Mouse (Mus musculus) erythroid progenitor cell, adult 5-6 weeks (primary cell): Measurements from ENCODE around the gene Tril. TPM values are rescaled to one million over a fixed set of nuclear protein-coding genes. Genes with fewer than 3 reads are reported as not detected.

Experiments used
- ATAC-seq: replicated peaks from 2 replicates; pipeline ENCODE4 v1.8.0; 2016; ENCODE audit warnings: moderate number of reproducible peaks, mild to moderate bottlenecking, moderate TSS enrichment, inconsistent platforms; ENCODE audit not compliant: poor library complexity, low FRiP score, severe bottlenecking
- total RNA-seq, 2 experiments: library from RNA; stranded (forward) in 1 of 2; stranded (reverse) in 1 of 2; fragments of 150-400 nt in 1 of 2; fragments of 186-747, 209-891 nt in 1 of 2; gene quantifications; 2 replicates each; pipeline versions ENCODE4 v1.2.3 to v1.2.4; 2015 to 2017; ENCODE audit warnings: low replicate concordance in 2 of 2

Gene Tril
- total RNA-seq (2015; ENCODE audit: low replicate concordance) (not detected in 2 replicates), total RNA-seq (2017; ENCODE audit: low replicate concordance) (not detected in 2 replicates)

DNA sequence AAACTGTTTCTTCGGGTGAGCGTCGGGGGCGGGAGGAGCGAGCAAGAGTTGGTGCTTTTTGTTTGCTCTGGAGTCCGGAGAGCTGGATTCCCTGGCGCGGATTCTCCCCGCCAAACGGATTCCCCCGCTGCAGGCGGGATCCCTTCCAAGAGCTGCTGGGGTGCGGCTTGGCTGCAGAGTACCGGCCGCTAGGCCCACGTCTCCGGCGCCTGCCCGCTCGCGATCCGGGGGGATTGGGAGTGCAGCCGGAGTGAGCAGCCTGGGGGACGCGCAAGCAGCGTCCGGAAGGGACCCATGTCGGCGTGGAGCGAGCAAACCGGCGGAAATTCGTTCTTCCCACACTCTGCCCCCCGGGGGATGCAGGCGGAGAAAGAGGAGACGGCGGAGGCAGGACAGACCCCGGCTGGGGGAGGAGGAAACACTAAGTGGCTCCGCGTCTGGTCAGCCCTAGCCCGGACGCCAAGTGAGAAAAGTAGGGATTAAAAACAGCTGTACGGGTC is at the start of gene Tril:
Gene Tril, minus strand, starts transcription at position 345 of the 500 bp plus-strand sequence.
- ATAC-seq = no peak

DNA sequence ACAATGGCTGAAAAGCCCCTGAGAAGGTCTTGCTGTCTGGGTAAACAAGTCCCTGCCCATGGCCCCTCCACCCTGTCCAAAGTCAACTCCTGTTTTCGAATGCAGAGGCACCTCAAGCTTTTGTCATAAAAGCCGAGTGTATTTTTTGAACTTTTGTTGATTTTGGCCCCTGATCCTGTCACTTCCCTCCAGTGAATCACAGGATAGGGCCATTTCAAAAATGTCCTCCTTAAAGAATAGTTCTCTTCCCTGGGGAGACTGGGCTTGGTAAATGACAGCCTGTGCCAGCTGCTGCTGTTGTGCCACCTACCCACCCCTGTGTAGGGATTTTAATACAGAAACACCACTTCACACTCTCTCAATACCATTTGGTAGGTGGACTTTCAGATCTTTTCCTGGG is 42.4 kb upstream of the Tril start:
- no peak for ATAC-seq

- no peak for ATAC-seq
Observed at GRCm38 (mm10) chr6:53859106-53859505, 38.5 kb upstream of the Tril start.

- no peak for ATAC-seq
Observed at GRCm38 (mm10) chr6:53857822-53858221, 37.2 kb upstream of the Tril start.

DNA sequence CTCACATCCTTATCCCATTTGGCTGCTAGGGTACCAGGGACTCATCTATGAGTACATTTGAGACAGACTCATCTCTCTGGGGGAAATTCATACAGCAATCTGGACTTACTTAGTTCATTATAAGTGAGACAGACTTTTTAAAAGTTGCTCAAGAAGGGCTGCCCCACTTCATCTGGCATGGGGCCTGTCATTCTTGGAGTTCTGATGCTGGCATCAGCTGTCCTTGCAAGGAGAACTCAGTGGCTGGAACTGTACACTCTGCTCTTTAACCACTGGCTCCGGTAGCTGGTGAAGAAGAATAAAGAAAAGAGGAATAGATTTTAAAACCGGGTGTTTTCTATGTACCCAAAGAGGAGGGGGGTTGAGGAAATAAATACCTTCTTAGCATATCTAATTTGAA is 36.1 kb upstream of the Tril start:
- no peak for ATAC-seq

DNA sequence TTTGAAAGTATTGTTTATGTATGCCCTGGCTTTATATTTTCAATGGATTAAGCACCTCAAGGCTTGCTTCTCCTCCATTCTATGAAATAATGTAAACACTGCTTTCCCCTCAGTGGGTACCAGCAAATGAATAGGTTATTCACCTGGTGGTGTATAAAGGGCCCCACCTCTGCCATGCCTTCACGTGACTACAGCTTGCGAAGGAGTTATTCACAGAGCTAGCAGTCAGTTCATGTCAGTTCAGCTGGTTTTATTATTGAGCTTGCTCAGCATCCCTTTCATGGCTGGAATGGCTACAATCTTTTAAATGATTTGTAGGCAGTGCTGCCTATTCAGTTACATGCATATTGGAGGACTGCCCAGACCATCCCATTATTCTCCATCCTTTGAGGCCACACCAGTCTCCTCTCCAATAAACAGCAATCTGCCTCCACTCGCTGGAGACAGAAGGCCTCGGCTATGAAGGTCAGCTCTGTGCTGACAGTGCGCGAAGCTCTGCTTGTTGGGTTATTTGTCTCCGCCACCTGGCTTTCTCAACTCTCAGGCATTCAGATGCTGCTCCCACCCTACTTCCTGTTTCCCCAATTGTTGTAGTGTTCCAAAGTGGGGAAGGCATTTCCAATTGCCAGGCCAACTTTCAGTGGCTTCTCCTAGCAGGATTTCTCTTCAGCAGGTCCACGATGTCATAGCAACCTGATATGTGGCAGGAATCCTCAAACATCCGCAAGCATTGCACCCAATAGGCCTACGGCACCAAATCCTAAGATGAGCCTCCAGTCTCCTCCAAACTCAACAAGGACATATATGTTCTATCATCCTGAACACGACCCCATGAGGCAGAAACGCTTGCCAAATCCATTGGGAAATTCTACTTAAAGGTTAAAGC is 34.6 kb upstream of the Tril start:
- no peak for ATAC-seq

GRCm38 (mm10) chr6:53854226-53854625 is 33.6 kb upstream of the Tril start:
- ATAC-seq = no peak

DNA sequence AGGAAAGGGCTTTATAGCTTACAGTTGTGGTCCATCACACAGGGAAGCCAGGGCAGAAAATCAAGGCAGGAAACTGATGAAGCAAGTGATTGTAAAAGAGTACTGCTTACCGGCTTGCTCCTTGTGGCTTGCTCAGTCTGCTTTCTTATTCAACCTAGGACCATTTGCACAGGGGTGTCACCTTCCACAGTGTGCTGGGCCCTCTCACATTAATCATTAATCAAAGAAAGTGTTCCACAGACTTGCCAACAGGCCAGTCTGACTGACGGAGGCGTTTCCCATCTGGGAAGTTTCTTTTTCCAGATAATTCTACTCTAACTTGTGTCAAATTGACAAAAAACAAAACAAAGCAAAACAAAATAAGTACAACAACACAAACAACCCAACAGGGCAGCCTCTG is 32.9 kb upstream of the Tril start:
- no peak for ATAC-seq

- no peak for ATAC-seq
Observed at GRCm38 (mm10) chr6:53844626-53845025, 24.0 kb upstream of the Tril start.

DNA sequence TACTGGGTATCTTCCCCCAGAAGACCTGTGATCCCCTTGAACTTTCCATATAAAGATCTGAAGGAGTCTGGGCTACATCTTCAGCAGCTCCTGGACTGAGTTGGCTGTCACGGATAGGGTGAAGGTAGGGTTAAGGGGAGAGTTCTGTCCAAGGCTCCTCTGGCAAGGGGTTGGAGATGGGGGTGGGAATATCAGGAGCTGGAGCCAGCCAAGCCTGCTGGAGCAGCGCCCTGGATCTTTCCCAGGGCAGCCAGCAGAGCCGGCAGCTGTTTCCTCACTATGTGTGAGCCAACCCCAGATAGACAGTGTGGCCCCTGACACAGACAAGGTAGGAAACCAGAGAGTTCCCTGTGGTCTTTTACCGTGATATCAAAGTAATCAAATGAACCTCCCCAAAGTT is 4.6 kb upstream of the Tril start:
- ATAC-seq = no peak

DNA sequence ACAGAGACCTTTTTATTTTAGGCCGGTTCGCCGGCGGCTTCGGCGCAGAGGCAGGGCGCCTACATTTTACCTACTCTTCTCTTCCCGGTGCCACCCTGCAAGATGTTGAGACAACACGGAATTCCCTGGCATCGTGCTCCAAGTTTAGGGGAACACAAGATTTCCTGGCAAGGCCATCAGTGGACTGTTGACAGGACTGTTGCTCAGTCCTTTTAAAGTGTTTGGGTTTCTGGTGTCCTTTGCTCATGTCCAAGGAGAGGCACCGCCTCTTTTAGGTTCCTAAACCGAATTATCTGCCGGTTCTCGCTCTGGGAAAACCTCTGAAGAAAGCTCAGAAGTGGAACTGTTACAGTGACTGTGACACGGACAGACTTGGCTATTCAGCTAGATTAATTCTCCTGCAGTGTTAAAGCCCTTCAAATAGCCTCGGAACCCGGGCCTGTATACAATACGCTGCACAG is 441 bp upstream of the Tril start:
- no peak for ATAC-seq

DNA sequence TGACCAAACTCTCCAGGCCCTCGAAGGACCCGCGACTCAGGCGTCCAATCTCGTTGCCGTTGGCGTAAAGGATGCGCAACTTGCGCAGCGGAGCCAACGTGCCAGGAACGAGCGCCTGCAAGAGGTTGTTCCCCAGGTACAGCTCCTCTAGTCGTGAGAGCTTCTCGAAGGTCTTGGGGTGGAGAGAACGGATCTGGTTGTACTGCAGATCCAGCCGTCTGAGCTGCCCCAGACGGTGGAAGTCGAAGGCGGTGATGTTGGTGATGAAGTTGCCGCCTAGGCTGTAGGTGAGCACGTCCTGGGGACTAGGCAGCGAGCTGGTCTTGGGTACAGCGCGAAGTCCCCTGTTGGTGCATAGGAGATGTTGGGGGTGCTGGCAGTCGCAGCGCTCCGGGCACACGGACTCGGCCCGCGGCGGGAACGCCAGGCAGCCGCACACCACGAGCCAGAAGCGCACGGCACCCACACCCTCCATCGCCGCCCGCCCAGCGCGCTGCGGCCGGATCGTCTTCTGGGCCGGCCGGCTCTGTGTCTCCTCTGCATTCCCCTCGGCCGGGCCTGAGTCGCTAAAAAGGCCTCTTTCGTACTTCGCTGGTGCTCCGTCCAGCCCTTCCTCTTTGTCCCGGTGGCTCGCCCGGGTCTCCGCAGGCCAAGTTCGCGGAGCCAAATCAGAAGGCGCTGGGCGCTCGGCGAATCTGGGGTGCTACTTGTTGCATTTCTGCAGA is 707 bp downstream of the Tril start:
- no peak for ATAC-seq

GRCm38 (mm10) chr6:53818732-53819661 is 1.6 kb downstream of the Tril start:
- ATAC-seq = no peak

DNA sequence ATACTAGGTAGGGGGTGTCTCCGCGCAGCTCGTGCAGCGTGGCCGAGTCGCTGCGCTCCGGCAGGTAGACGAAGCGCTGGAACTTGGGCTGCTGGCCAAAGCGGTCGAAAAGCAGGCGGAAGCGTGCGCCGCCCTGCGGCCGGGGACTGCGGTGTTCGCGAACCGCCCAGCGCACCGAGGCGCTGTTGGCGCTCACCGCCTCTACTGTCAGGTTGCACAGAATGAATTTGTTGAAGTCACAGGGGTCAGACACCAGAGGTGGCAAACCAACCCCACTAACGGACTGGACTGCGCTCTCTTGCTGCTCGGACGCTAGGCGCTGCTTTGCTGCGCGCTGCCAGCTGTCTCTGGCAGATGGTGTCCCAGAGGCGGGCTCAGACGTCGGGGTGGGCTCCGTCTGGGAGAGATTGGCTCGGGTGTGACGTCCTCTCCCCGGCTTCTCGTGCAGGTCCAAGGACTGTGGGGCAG is 2.3 kb downstream of the Tril start:
- ATAC-seq = no peak

- ATAC-seq = no peak
Observed at GRCm38 (mm10) chr6:53817763-53818174, 2.9 kb downstream of the Tril start.

DNA sequence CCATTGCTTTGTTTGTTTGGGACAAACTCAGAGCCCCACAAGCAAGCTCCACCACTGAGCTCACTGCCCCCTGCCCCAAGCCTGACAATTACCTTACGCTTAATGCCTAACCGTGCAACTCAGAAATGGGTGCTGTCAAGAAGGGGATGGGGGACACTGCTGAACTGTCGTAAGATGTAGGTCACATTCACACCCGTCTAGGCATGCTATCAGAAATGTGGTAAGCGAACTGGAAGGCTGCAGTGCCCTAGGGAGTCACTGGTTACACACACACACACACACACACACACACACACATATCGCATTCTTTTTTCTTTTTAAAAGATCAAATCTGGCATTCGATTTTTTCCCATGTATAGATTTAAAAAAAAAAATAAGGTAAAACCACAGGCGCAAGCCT is 4.0 kb downstream of the Tril start:
- no peak for ATAC-seq

- no peak for ATAC-seq
Observed at GRCm38 (mm10) chr6:53815691-53816090, 4.9 kb downstream of the Tril start.

GRCm38 (mm10) chr6:53814214-53814613 is 6.4 kb downstream of the Tril start:
- no peak for ATAC-seq

GRCm38 (mm10) chr6:53812242-53812641 is 8.4 kb downstream of the Tril start:
- ATAC-seq = no peak

DNA sequence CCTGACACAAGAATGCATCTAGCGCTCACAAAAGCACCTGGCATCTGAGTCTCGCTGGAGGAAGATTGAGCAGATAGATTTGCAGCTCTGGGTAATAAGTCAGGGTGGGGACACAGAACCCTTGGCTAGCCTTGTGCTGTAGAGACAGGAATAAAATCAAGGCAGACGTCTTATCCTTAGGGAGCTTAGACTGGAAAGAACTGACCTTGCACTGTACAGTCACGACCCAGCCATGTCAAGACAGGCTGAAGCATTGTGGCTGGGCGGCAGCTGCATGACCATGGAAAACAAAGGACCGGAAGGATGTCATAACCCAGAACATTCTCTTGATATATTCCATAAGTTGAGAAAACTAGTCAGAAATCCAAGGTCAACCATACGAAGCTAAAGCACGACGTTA is 11.8 kb downstream of the Tril start:
- no peak for ATAC-seq
